Mouse (Mus musculus): Measurements from ENCODE around the gene Mtfp1. TPM values are rescaled to one million over a fixed set of nuclear protein-coding genes. Genes with fewer than 3 reads are reported as not detected.
"Not testable (repeated sequence)": the region's sequence is repeated elsewhere in the genome, so short reads cannot be mapped to it uniquely, and the experiment has no call there.

Mtfp1 gene
- polyA plus RNA-seq, 1 experiment from 2014 or later: 10.3 TPM

- WGBS: 93% methylated on average over 5 of the region's 6 CpGs
- H3K27ac ChIP-seq (ENCODE audit: low read length); H3K36me3 ChIP-seq (ENCODE audit: control insufficient read depth, insufficient read depth); H3K4me2 ChIP-seq (ENCODE audit: low read length); H3K27me3 ChIP-seq (replicated peaks; ENCODE audit: control insufficient read depth, insufficient read depth, low read length); H3K4me3 ChIP-seq (replicated peaks; ENCODE audit: low read length); H3K4me1 ChIP-seq (replicated peaks; ENCODE audit: control insufficient read depth, insufficient read depth, low read length); H3K9ac ChIP-seq (replicated peaks; ENCODE audit: low read depth, low read length); H3K9me3 ChIP-seq (ENCODE audit: control insufficient read depth, low read length); ATAC-seq: not testable (repeated sequence)
These were observed 12.7 kb upstream of the Mtfp1 start for GRCm38 (mm10) chr11:4107901-4108300.

GRCm38 (mm10) chr11:4105444-4105843 lies 10.2 kb upstream of the Mtfp1 start:
- Histone ChIP-seq H3K4me2 (ENCODE audit: low read length) (no peak overlapping the region), H3K4me3 (replicated peaks; ENCODE audit: low read length) (no peak overlapping the region), H3K27ac (ENCODE audit: low read length) (no peak overlapping the region), H3K9me3 (ENCODE audit: control insufficient read depth, low read length) (no peaks in the 10 kb centered on the region), H3K9ac (replicated peaks; ENCODE audit: low read depth, low read length) (no peak overlapping the region), H3K36me3 (ENCODE audit: control insufficient read depth, insufficient read depth) (no peaks in the 10 kb centered on the region), H3K27me3 (replicated peaks; ENCODE audit: control insufficient read depth, insufficient read depth, low read length) (no peaks in the 10 kb centered on the region), H3K4me1 (replicated peaks; ENCODE audit: control insufficient read depth, insufficient read depth, low read length) (no peaks in the 10 kb centered on the region)
- 78% methylated on average over 6 of the region's 6 CpGs for WGBS
- ATAC-seq: no peak

GRCm38 (mm10) chr11:4104989-4105388 lies 9.7 kb upstream of the Mtfp1 start:
- H3K27me3 ChIP-seq (replicated peaks; ENCODE audit: control insufficient read depth, insufficient read depth, low read length): no peaks in the 10 kb centered on the region

DNA sequence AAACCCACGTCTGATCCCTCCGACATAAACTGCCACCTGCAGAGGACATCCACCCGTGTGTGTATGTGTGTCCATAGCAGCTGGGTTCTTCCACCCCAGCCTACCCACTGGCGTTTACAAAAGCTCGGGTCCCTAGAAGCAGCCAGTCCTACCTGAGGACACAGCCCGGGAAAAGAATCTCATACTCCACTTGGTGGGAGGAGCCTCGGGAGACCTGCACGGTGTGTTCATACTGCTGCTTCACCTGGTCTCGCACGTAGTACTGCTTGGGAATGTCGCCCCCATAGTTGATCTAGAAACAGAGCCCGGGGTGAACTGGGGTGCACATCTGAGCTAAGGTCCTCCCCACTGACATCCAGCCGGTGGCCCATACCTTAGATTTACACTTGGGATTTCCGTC lies 8.3 kb upstream of the Mtfp1 start:
- WGBS: 85% methylated on average over 14 of the region's 14 CpGs
- H3K27ac ChIP-seq (ENCODE audit: low read length): no peak overlapping the region
- H3K4me3 ChIP-seq (replicated peaks; ENCODE audit: low read length): no peak overlapping the region
- H3K9ac ChIP-seq (replicated peaks; ENCODE audit: low read depth, low read length): no peak overlapping the region
- H3K4me2 ChIP-seq (ENCODE audit: low read length): no peak overlapping the region
- H3K4me1 ChIP-seq (replicated peaks; ENCODE audit: control insufficient read depth, insufficient read depth, low read length): no peaks in the 10 kb centered on the region
- H3K9me3 ChIP-seq (ENCODE audit: control insufficient read depth, low read length): no peaks in the 10 kb centered on the region
- no peak for ATAC-seq
- H3K27me3 ChIP-seq (replicated peaks; ENCODE audit: control insufficient read depth, insufficient read depth, low read length): no peaks in the 10 kb centered on the region
- no peaks in the 10 kb centered on the region for H3K36me3 ChIP-seq (ENCODE audit: control insufficient read depth, insufficient read depth)

More at GRCm38 (mm10) chr11:4104989-4105388, 9.7 kb upstream of the Mtfp1 start:
- H3K4me3 ChIP-seq (replicated peaks; ENCODE audit: low read length): no peak overlapping the region
- H3K4me1 ChIP-seq (replicated peaks; ENCODE audit: control insufficient read depth, insufficient read depth, low read length): no peaks in the 10 kb centered on the region
- H3K4me2 ChIP-seq (ENCODE audit: low read length): no peak overlapping the region
- WGBS: 85% methylated on average over 5 of the region's 5 CpGs
- ATAC-seq: no peak
- no peaks in the 10 kb centered on the region for H3K9me3 ChIP-seq (ENCODE audit: control insufficient read depth, low read length)
- H3K27ac ChIP-seq (ENCODE audit: low read length): no peak overlapping the region
- no peaks in the 10 kb centered on the region for H3K36me3 ChIP-seq (ENCODE audit: control insufficient read depth, insufficient read depth)
- H3K9ac ChIP-seq (replicated peaks; ENCODE audit: low read depth, low read length): no peak overlapping the region

GRCm38 (mm10) chr11:4101851-4102250 lies 6.6 kb upstream of the Mtfp1 start:
- Histone ChIP-seq H3K9ac (replicated peaks; ENCODE audit: low read depth, low read length) (no peak overlapping the region), H3K27ac (ENCODE audit: low read length) (no peak overlapping the region), H3K9me3 (ENCODE audit: control insufficient read depth, low read length) (no peaks in the 10 kb centered on the region), H3K4me3 (replicated peaks; ENCODE audit: low read length) (no peak overlapping the region), H3K36me3 (ENCODE audit: control insufficient read depth, insufficient read depth) (no peaks in the 10 kb centered on the region), H3K4me1 (replicated peaks; ENCODE audit: control insufficient read depth, insufficient read depth, low read length) (peaks cover 6% of the 10 kb centered on the region), H3K27me3 (replicated peaks; ENCODE audit: control insufficient read depth, insufficient read depth, low read length) (no peaks in the 10 kb centered on the region), H3K4me2 (ENCODE audit: low read length) (no peak overlapping the region)
- ATAC-seq: no peak
- 86% methylated on average over 5 of the region's 5 CpGs for WGBS

DNA sequence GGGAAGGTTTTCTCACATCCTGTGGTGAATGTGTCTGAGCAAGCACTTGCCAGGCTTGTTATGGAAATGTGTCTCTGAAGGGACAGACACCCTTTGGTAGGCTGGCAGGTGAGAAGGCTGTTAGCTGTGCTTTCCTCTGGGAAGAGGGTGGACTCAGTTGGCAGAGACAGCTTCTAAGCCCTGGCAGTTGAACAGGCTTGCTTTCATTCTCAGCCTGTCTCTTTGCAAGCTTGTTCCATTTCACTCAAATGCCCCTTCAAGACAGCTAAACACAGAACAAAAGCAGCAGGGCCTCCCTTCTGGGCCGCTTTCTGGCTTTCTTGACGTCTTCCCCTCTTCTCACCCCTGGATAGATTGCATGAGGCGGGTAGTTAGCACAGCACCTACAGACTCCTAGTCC lies 4.2 kb upstream of the Mtfp1 start:
- no peak overlapping the region for H3K4me2 ChIP-seq (ENCODE audit: low read length)
- 53% methylated on average over 3 of the region's 3 CpGs for WGBS
- H3K36me3 ChIP-seq (ENCODE audit: control insufficient read depth, insufficient read depth): no peaks in the 10 kb centered on the region
- ATAC-seq: no peak
- no peak overlapping the region for H3K27ac ChIP-seq (ENCODE audit: low read length)
- no peaks in the 10 kb centered on the region for H3K27me3 ChIP-seq (replicated peaks; ENCODE audit: control insufficient read depth, insufficient read depth, low read length)
- H3K9ac ChIP-seq (replicated peaks; ENCODE audit: low read depth, low read length): no peak overlapping the region
- H3K9me3 ChIP-seq (ENCODE audit: control insufficient read depth, low read length): no peaks in the 10 kb centered on the region
- H3K4me1 ChIP-seq (replicated peaks; ENCODE audit: control insufficient read depth, insufficient read depth, low read length): peaks cover 14% of the 10 kb centered on the region
- no peak overlapping the region for H3K4me3 ChIP-seq (replicated peaks; ENCODE audit: low read length)

GRCm38 (mm10) chr11:4098816-4099215 lies 3.6 kb upstream of the Mtfp1 start:
- no peak for ATAC-seq
- H3K4me1 ChIP-seq (replicated peaks; ENCODE audit: control insufficient read depth, insufficient read depth, low read length): peaks cover 16% of the 10 kb centered on the region
- no peak overlapping the region for H3K27ac ChIP-seq (ENCODE audit: low read length)
- WGBS: 77% methylated on average over 7 of the region's 7 CpGs
- H3K4me3 ChIP-seq (replicated peaks; ENCODE audit: low read length): no peak overlapping the region
- H3K9ac ChIP-seq (replicated peaks; ENCODE audit: low read depth, low read length): no peak overlapping the region
- no peaks in the 10 kb centered on the region for H3K36me3 ChIP-seq (ENCODE audit: control insufficient read depth, insufficient read depth)
- no peaks in the 10 kb centered on the region for H3K27me3 ChIP-seq (replicated peaks; ENCODE audit: control insufficient read depth, insufficient read depth, low read length)
- H3K9me3 ChIP-seq (ENCODE audit: control insufficient read depth, low read length): no peaks in the 10 kb centered on the region
- no peak overlapping the region for H3K4me2 ChIP-seq (ENCODE audit: low read length)

GRCm38 (mm10) chr11:4098120-4098519 lies 2.9 kb upstream of the Mtfp1 start:
- Histone ChIP-seq H3K4me2 (ENCODE audit: low read length) (no peak overlapping the region), H3K27ac (ENCODE audit: low read length) (no peak overlapping the region), H3K36me3 (ENCODE audit: control insufficient read depth, insufficient read depth) (no peaks in the 10 kb centered on the region), H3K9ac (replicated peaks; ENCODE audit: low read depth, low read length) (no peak overlapping the region), H3K4me3 (replicated peaks; ENCODE audit: low read length) (no peak overlapping the region), H3K27me3 (replicated peaks; ENCODE audit: control insufficient read depth, insufficient read depth, low read length) (no peaks in the 10 kb centered on the region), H3K4me1 (replicated peaks; ENCODE audit: control insufficient read depth, insufficient read depth, low read length) (peaks cover 16% of the 10 kb centered on the region), H3K9me3 (ENCODE audit: control insufficient read depth, low read length) (no peaks in the 10 kb centered on the region)
- no peak for ATAC-seq
- WGBS: 57% methylated on average over 8 of the region's 8 CpGs

GRCm38 (mm10) chr11:4097091-4097621 lies 1.9 kb upstream of the Mtfp1 start:
- peak overlapping the region; percentile 43 for H3K4me3 ChIP-seq (replicated peaks; ENCODE audit: low read length)
- H3K4me1 ChIP-seq (replicated peaks; ENCODE audit: control insufficient read depth, insufficient read depth, low read length): peaks cover 16% of the 10 kb centered on the region
- no peaks in the 10 kb centered on the region for H3K27me3 ChIP-seq (replicated peaks; ENCODE audit: control insufficient read depth, insufficient read depth, low read length)
- H3K36me3 ChIP-seq (ENCODE audit: control insufficient read depth, insufficient read depth): no peaks in the 10 kb centered on the region
- peak overlapping the region; percentile 81 for H3K27ac ChIP-seq (ENCODE audit: low read length)
- WGBS: 23% methylated on average over 10 of the region's 10 CpGs
- peak; percentile 27 for ATAC-seq
- H3K9ac ChIP-seq (replicated peaks; ENCODE audit: low read depth, low read length): peak overlapping the region; percentile 63
- peak overlapping the region; percentile 74 for H3K4me2 ChIP-seq (ENCODE audit: low read length)
- H3K9me3 ChIP-seq (ENCODE audit: control insufficient read depth, low read length): no peaks in the 10 kb centered on the region
